Mouse (Mus musculus): ENCODE data around the gene Gm20388.

DNA sequence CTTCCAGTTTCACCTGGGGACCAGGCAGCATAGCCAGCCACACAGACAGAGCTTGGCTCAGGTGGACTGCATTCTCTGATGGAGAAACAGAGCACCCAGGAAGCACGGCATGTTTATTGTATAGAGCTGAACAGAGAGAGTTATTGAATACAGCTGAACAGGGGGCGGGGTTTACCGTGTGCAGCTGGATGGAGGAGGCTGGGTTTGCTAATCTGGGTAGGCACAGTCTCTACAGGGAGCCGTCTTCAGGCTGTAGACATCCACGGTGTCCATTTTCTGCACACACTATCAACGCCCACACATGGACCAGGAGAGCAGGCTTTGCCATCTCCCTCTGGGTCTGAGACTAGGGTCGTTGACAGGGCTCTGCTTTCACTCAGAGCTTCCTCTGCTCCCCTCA, 2363.2 kb downstream of the Gm20388 start:
- TF ChIP-seq CTCF (IDR thresholded peaks at IDR 0.05; ENCODE audit: extremely low read depth, insufficient read depth, low read length) (no peak), POLR2A (IDR thresholded peaks at IDR 0.05; ENCODE audit: extremely low read depth, insufficient read depth, low read length) (no peak)

Data from cortical plate, adult 2 months (tissue).